22 mouse cellular contexts compared by ENCODE assay signal in the genomic region with DNA sequence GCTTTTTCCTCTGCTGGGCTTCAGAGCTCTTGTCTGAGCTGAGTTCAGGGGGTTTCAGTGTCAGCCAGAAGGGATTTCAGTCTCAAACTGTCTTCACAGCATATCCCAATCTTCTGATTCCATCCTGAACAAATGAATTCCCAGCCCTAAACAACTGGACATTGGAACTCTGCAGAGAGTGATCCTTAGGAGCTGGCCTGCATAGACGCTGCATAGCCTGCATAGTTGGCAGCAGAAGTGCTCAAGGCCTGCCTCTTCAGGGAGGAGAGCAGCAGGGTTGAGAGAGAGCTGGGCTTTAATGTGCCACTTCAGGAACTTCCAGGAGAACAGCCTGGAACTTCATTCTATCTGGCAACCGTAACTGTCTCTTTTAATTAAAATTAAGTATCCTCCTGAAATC. TPM values are rescaled to one million over a fixed set of nuclear protein-coding genes. Genes with fewer than 3 reads are reported as not detected.
DNase-seq lines count a peak whose midpoint lies in the region; ATAC-seq and TF ChIP-seq lines count a peak whose summit lies in the region.
"Had no signal": no experiment of that assay in that cellular context is flagged by ENCODE, and none has a peak within 500 bp of the region (broad histone marks: within the 10 kb centered on the region; RNA-seq: fewer than 3 reads in every experiment).

No protein-coding gene starts in this region.

- H3K9me3 ChIP-seq in heart, embryonic 11.5 days (replicated peaks; ENCODE audit: control insufficient read depth, low read length): no peaks in the 10 kb centered on the region
- H3K9me3 ChIP-seq in intestine, embryonic 16.5 days (ENCODE audit: control insufficient read depth, low read length): no peaks in the 10 kb centered on the region
- H3K9me3 ChIP-seq in intestine, embryonic 15.5 days: no peaks in the 10 kb centered on the region
- no peaks in the 10 kb centered on the region for H3K9me3 ChIP-seq in lung, postnatal 0 days (ENCODE audit: low read length)
- no peaks in the 10 kb centered on the region for H3K9me3 ChIP-seq in stomach, postnatal 0 days (ENCODE audit: control insufficient read depth, low read length)
- H3K9me3 ChIP-seq: forebrain, embryonic 15.5 days; hindbrain, embryonic 10.5 days; liver, embryonic 15.5 days; neural tube, embryonic 15.5 days had no signal

- no peak overlapping the region for H3K4me3 ChIP-seq in heart, embryonic 11.5 days (ENCODE audit: low read depth, low read length)
- no peak overlapping the region for H3K4me3 ChIP-seq in intestine, embryonic 16.5 days (ENCODE audit: low read length)
- H3K4me3 ChIP-seq in intestine, embryonic 15.5 days (replicated peaks): no peak overlapping the region
- H3K4me3 ChIP-seq in lung, postnatal 0 days (ENCODE audit: low read depth, low read length): no peak overlapping the region
- H3K4me3 ChIP-seq in stomach, postnatal 0 days (ENCODE audit: low read depth, low read length): no peak overlapping the region
- H3K4me3 ChIP-seq: forebrain, embryonic 15.5 days; hindbrain, embryonic 10.5 days; left cerebral cortex, adult 2 months; liver, embryonic 15.5 days; neural tube, embryonic 15.5 days had no signal

- H3K36me3 ChIP-seq in heart, embryonic 11.5 days (ENCODE audit: control insufficient read depth, insufficient read depth, low read length): no peaks in the 10 kb centered on the region
- no peaks in the 10 kb centered on the region for H3K36me3 ChIP-seq in intestine, embryonic 16.5 days (ENCODE audit: control insufficient read depth, insufficient read depth, low read length)
- no peaks in the 10 kb centered on the region for H3K36me3 ChIP-seq in intestine, embryonic 15.5 days
- no peaks in the 10 kb centered on the region for H3K36me3 ChIP-seq in lung, postnatal 0 days (ENCODE audit: insufficient read depth, low read length)
- H3K36me3 ChIP-seq in stomach, postnatal 0 days (ENCODE audit: control insufficient read depth, insufficient read depth, low read length): no peaks in the 10 kb centered on the region
- H3K36me3 ChIP-seq: forebrain, embryonic 15.5 days; hindbrain, embryonic 10.5 days; liver, embryonic 15.5 days; neural tube, embryonic 15.5 days had no signal

- H3K4me2 ChIP-seq in heart, embryonic 11.5 days: no peak overlapping the region
- no peak overlapping the region for H3K4me2 ChIP-seq in intestine, embryonic 16.5 days (ENCODE audit: low read depth, low read length)
- H3K4me2 ChIP-seq in intestine, embryonic 15.5 days (replicated peaks): no peak overlapping the region
- H3K4me2 ChIP-seq in lung, postnatal 0 days (replicated peaks; ENCODE audit: low read depth, low read length): no peak overlapping the region
- no peak overlapping the region for H3K4me2 ChIP-seq in stomach, postnatal 0 days (replicated peaks; ENCODE audit: low read depth)
- H3K4me2 ChIP-seq: forebrain, embryonic 15.5 days; liver, embryonic 15.5 days; midbrain, embryonic 11.5 days; neural tube, embryonic 15.5 days had no signal

- WGBS in heart, embryonic 11.5 days (ENCODE audit: insufficient replicate concordance): 61% methylated on average over 2 of the region's 2 CpGs
- 61% methylated on average over 2 of the region's 2 CpGs for WGBS in intestine, embryonic 16.5 days
- WGBS in intestine, embryonic 15.5 days: 76% methylated on average over 2 of the region's 2 CpGs
- 44% methylated on average over 2 of the region's 2 CpGs for WGBS in lung, postnatal 0 days
- 51% methylated on average over 2 of the region's 2 CpGs for WGBS in stomach, postnatal 0 days

- H3K27ac ChIP-seq in heart, embryonic 11.5 days (ENCODE audit: low read depth, low read length): peak overlapping the region; percentile 3; the same call in 1 of the 2 replicates
- H3K27ac ChIP-seq in intestine, embryonic 16.5 days (ENCODE audit: low read length): peak overlapping the region; percentile 10; the same call in 1 of the 2 replicates
- no peak overlapping the region for H3K27ac ChIP-seq in intestine, embryonic 15.5 days
- H3K27ac ChIP-seq in lung, postnatal 0 days (ENCODE audit: low read length): no peak overlapping the region
- H3K27ac ChIP-seq in stomach, postnatal 0 days (replicated peaks): peak overlapping the region; percentile 49
- H3K27ac ChIP-seq: forebrain, embryonic 15.5 days; hindbrain, embryonic 10.5 days; left cerebral cortex, adult 2 months; liver, embryonic 15.5 days; neural tube, embryonic 15.5 days had no signal

- no peak for DNase-seq in heart, adult 9 months (ENCODE audit: low spot score in 2 of 2)
- peak; percentile 38 for DNase-seq in lung, postnatal 0 days (ENCODE audit: low spot score)
- no peak for DNase-seq in lung, adult 18-20 months
- no peak for DNase-seq in stomach, postnatal 0 days (ENCODE audit: low spot score)
- no peak for DNase-seq in spleen, postnatal 4 days (ENCODE audit: low spot score in 2 of 2)
- DNase-seq: adrenal gland, postnatal 10 days; cerebellum, adult 9-10 months; gastrocnemius, postnatal 14 days; kidney, adult 9 months; liver; lung, postnatal 10 days; thymus, postnatal 14 days had no signal

- no peak for TF ChIP-seq EP300 in lung, postnatal 0 days (IDR thresholded peaks at IDR 0.05)
- TF ChIP-seq EP300 in stomach, postnatal 0 days (optimal IDR thresholded peaks at IDR 0.05): no peak

- TF ChIP-seq CTCF in lung, postnatal 0 days (IDR thresholded peaks at IDR 0.05): no peak
- TF ChIP-seq CTCF in stomach, postnatal 0 days (IDR thresholded peaks at IDR 0.05; ENCODE audit: low read depth): no peak

- no peak for ATAC-seq in heart, embryonic 11.5 days (replicated peaks; ENCODE audit: insufficient number of reproducible peaks, low FRiP score, low TSS enrichment)
- no peak for ATAC-seq in intestine, embryonic 16.5 days
- ATAC-seq in intestine, embryonic 15.5 days: no peak
- no peak for ATAC-seq in lung, postnatal 0 days
- no peak for ATAC-seq in stomach, postnatal 0 days (ENCODE audit: low FRiP score, low TSS enrichment)
- ATAC-seq: forebrain, embryonic 15.5 days; inflammation-experienced regulatory T-cells, adult 6 months had no signal

- peaks cover 4% of the 10 kb centered on the region; the same call in 1 of the 2 replicates for H3K4me1 ChIP-seq in heart, embryonic 11.5 days (ENCODE audit: control insufficient read depth, insufficient read depth, low read length)
- peaks cover 7% of the 10 kb centered on the region for H3K4me1 ChIP-seq in intestine, embryonic 16.5 days (ENCODE audit: control insufficient read depth, insufficient read depth, low read length)
- 0 out of 2 replicates have a peak, but pooled peaks cover 11% of the 10 kb centered on the region for H3K4me1 ChIP-seq in intestine, embryonic 15.5 days (replicated peaks)
- peaks cover 3% of the 10 kb centered on the region; the same call in 1 of the 2 replicates for H3K4me1 ChIP-seq in lung, postnatal 0 days (ENCODE audit: insufficient read depth, low read depth, low read length)
- H3K4me1 ChIP-seq in stomach, postnatal 0 days (replicated peaks; ENCODE audit: control insufficient read depth, insufficient read depth): no peaks in the 10 kb centered on the region
- H3K4me1 ChIP-seq: forebrain, embryonic 15.5 days had no signal

- no peak overlapping the region for H3K9ac ChIP-seq in heart, embryonic 11.5 days (ENCODE audit: low read depth, low read length)
- H3K9ac ChIP-seq in intestine, embryonic 16.5 days (ENCODE audit: low read depth, low read length): no peak overlapping the region
- no peak overlapping the region for H3K9ac ChIP-seq in intestine, embryonic 15.5 days
- H3K9ac ChIP-seq in lung, postnatal 0 days (replicated peaks; ENCODE audit: low read depth): no peak overlapping the region
- H3K9ac ChIP-seq in stomach, postnatal 0 days (ENCODE audit: low read length): no peak overlapping the region
- H3K9ac ChIP-seq: forebrain, embryonic 15.5 days; liver, embryonic 15.5 days; neural tube, embryonic 15.5 days had no signal

- H3K27me3 ChIP-seq in heart, embryonic 11.5 days (ENCODE audit: control insufficient read depth, insufficient read depth, low read length): no peaks in the 10 kb centered on the region
- no peaks in the 10 kb centered on the region for H3K27me3 ChIP-seq in intestine, embryonic 16.5 days (replicated peaks; ENCODE audit: control insufficient read depth, insufficient read depth, low read length)
- H3K27me3 ChIP-seq in intestine, embryonic 15.5 days (replicated peaks): no peaks in the 10 kb centered on the region
- no peaks in the 10 kb centered on the region for H3K27me3 ChIP-seq in lung, postnatal 0 days (replicated peaks; ENCODE audit: insufficient read depth, low read length)
- no peaks in the 10 kb centered on the region for H3K27me3 ChIP-seq in stomach, postnatal 0 days (ENCODE audit: control insufficient read depth, insufficient read depth, low read length)
- H3K27me3 ChIP-seq: forebrain, embryonic 15.5 days; liver, embryonic 15.5 days; neural tube, embryonic 15.5 days had no signal

RNA-seq across cellular contexts. Expression of gene Wsb1, which starts 38.9 kb away (rescaled TPM):
- 196 and 230 TPM in 2 replicates for polyA plus RNA-seq in heart, embryonic 11.5 days (2014; fragmentation: Nextera tagmentation; extraction: Ambion mirVana)
- 149 and 158 TPM in 2 replicates for polyA plus RNA-seq in intestine, embryonic 16.5 days (2015; fragmentation: Nextera tagmentation; extraction: Ambion mirVana)
- 166 and 207 TPM in 2 replicates for polyA plus RNA-seq in intestine, embryonic 15.5 days (2015; fragmentation: Nextera tagmentation; extraction: Ambion mirVana)
- 134 and 144 TPM in 2 replicates for polyA plus RNA-seq in lung, postnatal 0 days (2015; fragmentation: Nextera tagmentation; extraction: Ambion mirVana)
- polyA plus RNA-seq in stomach, postnatal 0 days (2015; fragmentation: Nextera tagmentation; extraction: Ambion mirVana): 53.6 and 56.6 TPM in 2 replicates

Comparison
In these comparisons a context has a peak if more than half of its experiments do, and no peak if none do; other contexts are left out.
1. H3K27ac ChIP-seq: peak in heart, embryonic 11.5 days (single experiment), intestine, embryonic 16.5 days (single experiment) and stomach, postnatal 0 days (single experiment); none in intestine, embryonic 15.5 days (single experiment) and lung, postnatal 0 days (single experiment).